Mouse (Mus musculus) cerebellum, adult 2 months (tissue): ENCODE results near the gene Tpra1.

Experiments
- CTCF ChIP-seq: fragments of 200-500 bp; IDR thresholded peaks from 2 replicates; pipeline ENCODE4 v1.5.1; 2011; ENCODE audit warnings: low read depth, mild to moderate bottlenecking, control low read depth, low read length, moderate library complexity, borderline replicate concordance; ENCODE audit not compliant: insufficient read depth
- POLR2A ChIP-seq: fragments of 200-500 bp; IDR thresholded peaks from 2 replicates; pipeline ENCODE4 v1.6.1; 2011; ENCODE audit warnings: low read length, control low read depth, borderline replicate concordance; ENCODE audit not compliant: insufficient read depth

DNA sequence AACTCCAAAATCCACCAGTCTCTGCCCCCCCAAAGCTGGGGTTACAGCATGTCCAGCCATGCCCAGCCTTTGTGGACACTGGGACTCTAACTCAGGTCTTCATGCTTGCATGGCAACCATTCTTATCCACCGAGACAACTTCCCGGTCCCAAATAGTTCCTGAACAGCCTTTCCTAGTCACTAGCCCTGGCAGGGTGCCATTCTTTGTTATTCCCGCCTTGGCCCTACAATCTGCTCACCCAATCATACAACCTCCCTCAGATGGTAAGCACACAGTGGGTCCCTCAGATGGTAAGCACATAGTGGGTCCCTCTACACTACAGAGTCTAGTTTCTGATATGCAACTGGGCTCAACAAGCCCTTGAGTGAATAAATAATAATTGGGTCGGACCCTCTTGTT is 31.5 kb upstream of the Tpra1 start:
- TF ChIP-seq CTCF (no peak), POLR2A (no peak)
